Mouse (Mus musculus) G1E (cell line): ENCODE results near the gene Dcaf11.

Experiments
- CTCF ChIP-seq: IDR thresholded peaks from 2 replicates; pipeline ENCODE4 v1.5.1; 2012; ENCODE audit warnings: low read depth, low read length, inconsistent platforms, mixed read lengths
- GATA1 ChIP-seq: IDR thresholded peaks from 2 replicates; pipeline ENCODE4 v1.6.1; 2012; ENCODE audit warnings: borderline replicate concordance, low read length, inconsistent platforms, mixed read lengths
- GATA2 ChIP-seq: IDR thresholded peaks from 2 replicates; pipeline ENCODE4 v1.6.1; 2012; ENCODE audit warnings: low read depth, low read length, inconsistent platforms, borderline replicate concordance
- POLR2AphosphoS5 ChIP-seq: IDR thresholded peaks from 2 replicates; pipeline ENCODE4 v1.6.1; 2012; ENCODE audit warnings: low read depth, low read length, inconsistent platforms; ENCODE audit not compliant: insufficient replicate concordance
- TAL1 ChIP-seq: conservative IDR thresholded peaks from 2 replicates; pipeline ENCODE4 v1.6.1; 2012; ENCODE audit warnings: low read depth, low read length, inconsistent platforms, mixed read lengths

DNA sequence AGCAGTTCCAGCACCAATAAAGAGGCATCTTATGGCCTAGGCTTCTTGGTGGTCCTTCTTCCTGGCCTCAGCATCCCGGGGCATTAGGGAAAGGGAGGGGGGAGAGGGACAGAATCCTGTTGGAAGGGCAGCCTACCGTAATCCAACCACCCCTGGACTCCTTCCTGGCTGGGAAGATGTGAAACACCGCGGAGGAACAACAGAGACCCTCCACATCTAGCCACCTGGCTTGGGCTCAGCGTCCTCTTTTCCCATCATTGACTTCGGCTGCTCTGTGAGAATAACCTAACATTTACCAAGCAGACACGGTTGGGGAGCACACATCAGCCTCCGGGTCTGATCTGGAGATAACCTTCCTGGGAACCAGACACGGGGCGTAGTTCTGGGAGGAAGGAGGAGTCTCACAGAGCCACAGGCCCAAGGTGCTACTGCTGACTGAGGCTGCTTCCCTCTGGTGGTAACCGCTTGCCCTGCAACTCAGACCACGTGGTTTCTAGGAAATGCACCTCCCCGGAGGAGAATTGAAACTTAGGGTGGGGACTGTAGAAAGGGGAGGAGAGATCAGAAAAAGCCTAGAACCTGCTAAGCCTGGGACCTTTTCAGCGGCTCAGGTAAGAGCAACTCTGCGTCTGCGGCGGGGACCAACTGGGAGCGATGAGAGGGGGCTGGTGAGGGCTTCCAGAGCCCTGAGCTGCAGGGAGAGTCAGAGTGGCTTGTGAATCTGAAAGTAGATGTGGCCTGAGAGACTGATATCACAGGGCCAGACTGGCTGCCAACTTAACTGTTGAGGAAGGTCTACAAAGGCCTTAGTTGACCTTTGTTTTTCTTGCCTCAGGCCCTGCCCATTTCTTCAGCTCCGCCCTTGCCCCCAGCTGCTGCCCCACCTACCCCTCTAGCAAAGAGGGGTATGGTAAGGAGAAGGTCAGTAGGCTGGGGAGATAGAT is 44.1 kb downstream of the Dcaf11 start:
- TF ChIP-seq CTCF (peak; percentile 84), TAL1 (no peak), GATA1 (no peak), POLR2AphosphoS5 (no peak), GATA2 (peak; percentile 95)
